Mouse (Mus musculus) lung, embryonic 14.5 days (tissue): Measurements from ENCODE around the gene Gm37240. TPM values are rescaled to one million over a fixed set of nuclear protein-coding genes. Genes with fewer than 3 reads are reported as not detected.

Experiments
- ATAC-seq: fragments of 200-750 bp; cut with Nextera tagmentation; 2 replicates; pipeline ENCODE4 v1.8.0; 2017; ENCODE audit warnings: mild to moderate bottlenecking, moderate TSS enrichment, moderate library complexity; ENCODE audit not compliant: insufficient read depth
- DNase-seq: peaks from one replicate; pipeline ENCODE4 v3.0.0-alpha.2; 2015
- H3K27ac ChIP-seq: fragments of 300-500 bp; sonication (generic); 2 replicates; pipeline ENCODE4 v1.5.1; 2014; ENCODE audit warnings: low read depth, mild to moderate bottlenecking, moderate library complexity
- H3K27me3 ChIP-seq: fragments of 300-500 bp; sonication (generic); 2 replicates; pipeline ENCODE4 v1.6.1; 2014; ENCODE audit warnings: low read length, control low read depth; ENCODE audit not compliant: insufficient read depth
- H3K36me3 ChIP-seq: fragments of 300-500 bp; sonication (generic); 2 replicates; pipeline ENCODE4 v1.6.1; 2014; ENCODE audit warnings: control low read depth; ENCODE audit not compliant: insufficient read depth
- H3K4me1 ChIP-seq: fragments of 300-500 bp; sonication (generic); 2 replicates; pipeline ENCODE4 v1.6.1; 2014; ENCODE audit warnings: antibody characterized with exemption, control low read depth; ENCODE audit not compliant: insufficient read depth
- H3K4me2 ChIP-seq: fragments of 300-500 bp; sonication (generic); 2 replicates; pipeline ENCODE4 v1.6.1; 2014; ENCODE audit warnings: mild to moderate bottlenecking
- H3K4me3 ChIP-seq: fragments of 300-500 bp; sonication (generic); 2 replicates; pipeline ENCODE4 v1.5.1; 2014; ENCODE audit warnings: low read depth, low read length
- H3K9ac ChIP-seq: fragments of 300-500 bp; sonication (generic); 2 replicates; pipeline ENCODE4 v1.6.1; 2014
- H3K9me3 ChIP-seq: fragments of 300-500 bp; sonication (generic); 2 replicates; pipeline ENCODE4 v1.6.1; 2016; ENCODE audit warnings: low read depth, low read length, control low read depth
- CTCF ChIP-seq: IDR thresholded peaks from 2 replicates; pipeline ENCODE4 v1.5.1; 2016; ENCODE audit warnings: antibody characterized with exemption, low read depth
- WGBS: fragments of 180-500 bp; shearing (Covaris S2); extraction: QIAGEN DNeasy Blood & Tissue Kit; methylation state at CpG from one replicate; pipeline ENCODE4 v1.1.7; 2014; 5-methylcytosine and 5-hydroxymethylcytosine counted together
- polyA plus RNA-seq: library from polyadenylated mRNA; unstranded; fragments of >200 nt; fragmentation: Nextera tagmentation; extraction: Ambion mirVana; gene quantifications from 2 replicates; pipeline ENCODE4 v1.2.1, GENCODE M21; 2014

The Gm37240 gene
- polyA plus RNA-seq, 1 experiment from 2014 or later, result 4.5 TPM

- H3K4me2 ChIP-seq, result no peak overlapping the region
- H3K9me3 ChIP-seq, result no peaks in the 10 kb centered on the region
- no peak overlapping the region for H3K4me3 ChIP-seq
- H3K4me1 ChIP-seq, result no peaks in the 10 kb centered on the region
- WGBS, result 82% methylated on average over 5 of the region's 5 CpGs
- no peak for DNase-seq
- H3K27me3 ChIP-seq, result no peaks in the 10 kb centered on the region
- no peak overlapping the region for H3K9ac ChIP-seq
- TF ChIP-seq CTCF, result no peak
- H3K27ac ChIP-seq, result no peak overlapping the region
- no peak for ATAC-seq
- H3K36me3 ChIP-seq, result no peaks in the 10 kb centered on the region
Observed at GRCm38 (mm10) chr3:85812010-85812409, 75.3 kb downstream of the Gm37240 start.

DNA sequence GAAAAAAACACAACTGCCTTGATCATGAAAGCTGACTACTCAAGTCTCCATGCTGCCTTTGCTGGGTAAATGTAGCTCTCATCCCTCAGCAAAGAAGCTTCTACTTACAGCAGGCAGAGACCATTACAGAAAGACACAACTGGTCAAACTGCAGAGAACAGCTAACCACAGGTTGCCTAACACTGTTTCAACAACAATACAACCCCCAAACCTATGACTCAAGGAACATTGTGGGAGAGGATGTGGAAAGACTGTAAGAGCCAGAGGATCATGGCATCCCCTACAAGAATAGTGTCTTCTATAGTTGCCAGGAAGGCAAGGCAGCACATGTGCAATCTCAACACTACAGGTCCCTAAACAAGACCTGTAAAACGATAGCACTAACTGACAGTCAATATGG lies 94.2 kb downstream of the Gm37240 start:
- Histone ChIP-seq H3K9me3 (no peaks in the 10 kb centered on the region), H3K27me3 (no peaks in the 10 kb centered on the region), H3K9ac (no peak overlapping the region), H3K4me1 (no peaks in the 10 kb centered on the region), H3K36me3 (no peaks in the 10 kb centered on the region), H3K4me2 (no peak overlapping the region), H3K27ac (no peak overlapping the region), H3K4me3 (no peak overlapping the region)
- TF ChIP-seq CTCF, result no peak
- ATAC-seq, result no peak
- WGBS, result 19% methylated on average over 1 of the region's 1 CpGs
- DNase-seq, result no peak

DNA sequence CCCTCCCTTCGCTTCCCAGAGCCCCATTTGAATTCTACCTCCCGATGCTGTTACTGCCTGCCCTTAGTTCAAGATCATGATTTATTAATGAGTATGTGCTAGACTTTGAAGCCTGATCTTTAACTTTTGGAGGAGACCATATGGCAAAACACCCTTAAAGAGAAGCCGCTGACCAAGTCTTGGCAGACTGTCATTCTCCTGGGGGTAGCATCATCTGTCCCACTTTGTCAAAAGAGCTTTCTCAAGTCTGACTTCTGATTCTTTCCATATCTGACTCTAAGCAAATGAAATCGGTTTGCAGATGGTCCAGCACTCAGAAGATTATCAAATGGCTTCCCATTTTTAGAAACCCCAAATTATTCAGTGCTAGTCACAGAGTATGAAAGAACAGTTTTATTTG lies 97.6 kb downstream of the Gm37240 start:
- Histone ChIP-seq H3K27ac (no peak overlapping the region), H3K36me3 (no peaks in the 10 kb centered on the region), H3K9me3 (no peaks in the 10 kb centered on the region), H3K9ac (no peak overlapping the region), H3K27me3 (no peaks in the 10 kb centered on the region), H3K4me1 (no peaks in the 10 kb centered on the region), H3K4me2 (no peak overlapping the region), H3K4me3 (no peak overlapping the region)
- no peak for DNase-seq
- TF ChIP-seq CTCF, result no peak
- no peak for ATAC-seq
- 67% methylated on average over 4 of the region's 4 CpGs for WGBS

DNA sequence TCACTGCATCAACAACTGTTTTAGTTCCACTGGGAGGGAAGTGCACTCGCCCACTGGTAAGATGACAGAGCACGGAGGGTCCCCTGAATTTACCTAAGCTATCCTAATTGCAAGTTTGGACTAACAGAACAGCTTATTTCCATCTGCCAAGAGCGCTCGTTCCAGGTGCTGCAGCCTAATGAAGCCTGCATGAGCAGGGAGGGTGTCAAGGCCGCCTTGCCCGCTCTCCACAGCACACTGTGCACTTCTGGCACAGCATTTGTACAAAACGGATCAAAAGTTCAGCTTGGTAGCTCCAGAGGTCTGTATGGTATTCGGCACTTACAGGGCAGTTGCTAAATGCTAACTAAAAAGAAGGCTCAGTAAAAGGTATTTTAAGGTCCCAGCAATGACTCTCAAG lies 100.8 kb downstream of the Gm37240 start:
- no peaks in the 10 kb centered on the region for H3K27me3 ChIP-seq
- no peaks in the 10 kb centered on the region for H3K36me3 ChIP-seq
- DNase-seq, result no peak
- ATAC-seq, result no peak
- no peaks in the 10 kb centered on the region for H3K4me1 ChIP-seq
- H3K9ac ChIP-seq, result no peak overlapping the region
- no peak overlapping the region for H3K4me3 ChIP-seq
- H3K9me3 ChIP-seq, result no peaks in the 10 kb centered on the region
- no peak for TF ChIP-seq CTCF
- no peak overlapping the region for H3K4me2 ChIP-seq
- 82% methylated on average over 8 of the region's 8 CpGs for WGBS
- no peak overlapping the region for H3K27ac ChIP-seq

- ATAC-seq, result no peak
- H3K27ac ChIP-seq, result no peak overlapping the region
- no peaks in the 10 kb centered on the region for H3K27me3 ChIP-seq
- WGBS, result 73% methylated on average over 7 of the region's 7 CpGs
- H3K36me3 ChIP-seq, result no peaks in the 10 kb centered on the region
- no peaks in the 10 kb centered on the region for H3K4me1 ChIP-seq
- H3K4me2 ChIP-seq, result no peak overlapping the region
- H3K9me3 ChIP-seq, result no peaks in the 10 kb centered on the region
- TF ChIP-seq CTCF, result no peak
- no peak for DNase-seq
- H3K9ac ChIP-seq, result no peak overlapping the region
- H3K4me3 ChIP-seq, result no peak overlapping the region
Observed at GRCm38 (mm10) chr3:85780906-85781305, 106.4 kb downstream of the Gm37240 start.

- ATAC-seq, result no peak
- no peaks in the 10 kb centered on the region for H3K27me3 ChIP-seq
- DNase-seq, result no peak
- no peaks in the 10 kb centered on the region for H3K9me3 ChIP-seq
- H3K4me3 ChIP-seq, result no peak overlapping the region
- no peaks in the 10 kb centered on the region for H3K36me3 ChIP-seq
- TF ChIP-seq CTCF, result no peak
- H3K4me2 ChIP-seq, result no peak overlapping the region
- H3K27ac ChIP-seq, result no peak overlapping the region
- 54% methylated on average over 2 of the region's 2 CpGs for WGBS
- no peak overlapping the region for H3K9ac ChIP-seq
- H3K4me1 ChIP-seq, result no peaks in the 10 kb centered on the region
Observed at GRCm38 (mm10) chr3:85780332-85780731, 107.0 kb downstream of the Gm37240 start.

DNA sequence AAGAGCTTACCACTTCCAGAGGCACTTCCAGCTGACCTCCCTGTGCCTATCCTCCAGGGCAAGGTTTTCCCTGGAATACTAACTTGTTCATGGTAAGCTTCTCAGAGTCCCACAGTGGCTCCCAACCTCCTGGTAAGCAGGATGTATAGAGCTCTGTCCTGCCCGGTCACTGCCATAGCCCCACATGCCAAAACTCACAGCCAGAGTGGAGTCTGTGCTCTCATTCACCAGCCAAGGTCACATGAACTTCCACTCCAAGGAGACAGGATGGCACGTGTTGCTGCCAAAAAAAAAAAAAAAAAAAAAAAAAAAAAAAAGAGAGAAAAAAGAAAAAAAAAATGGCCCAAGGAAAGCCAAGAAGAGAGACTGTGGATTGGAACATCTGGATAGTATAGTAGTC lies 109.5 kb downstream of the Gm37240 start:
- no peaks in the 10 kb centered on the region for H3K27me3 ChIP-seq
- ATAC-seq (no peak), DNase-seq (no peak)
- H3K4me3 ChIP-seq, result no peak overlapping the region
- H3K36me3 ChIP-seq, result no peaks in the 10 kb centered on the region
- no peak overlapping the region for H3K4me2 ChIP-seq
- H3K4me1 ChIP-seq, result no peaks in the 10 kb centered on the region
- TF ChIP-seq CTCF, result no peak
- WGBS, result 43% methylated on average over 2 of the region's 2 CpGs
- no peak overlapping the region for H3K9ac ChIP-seq
- H3K9me3 ChIP-seq, result no peaks in the 10 kb centered on the region
- H3K27ac ChIP-seq, result no peak overlapping the region

DNA sequence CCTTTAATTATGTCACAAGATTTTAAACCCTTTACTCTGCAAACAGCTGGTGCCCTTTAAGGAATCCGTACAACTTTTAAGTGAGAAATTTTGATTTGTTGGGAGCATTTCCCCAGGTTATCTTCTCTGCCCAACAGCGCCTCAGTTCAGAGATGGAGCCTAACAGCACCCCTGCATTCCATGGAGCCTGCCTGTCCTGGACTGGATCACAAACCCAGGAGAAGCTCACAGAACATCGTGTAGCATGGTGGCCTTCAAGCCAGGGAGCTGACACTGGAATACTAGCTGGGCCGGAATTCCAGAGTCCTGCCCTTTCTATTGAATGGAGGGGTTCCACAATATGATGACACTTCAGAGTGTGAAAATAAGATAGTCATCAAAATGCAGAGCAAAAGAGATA lies 110.0 kb downstream of the Gm37240 start:
- Histone ChIP-seq H3K27me3 (no peaks in the 10 kb centered on the region), H3K4me1 (no peaks in the 10 kb centered on the region), H3K36me3 (no peaks in the 10 kb centered on the region), H3K9ac (no peak overlapping the region), H3K9me3 (no peaks in the 10 kb centered on the region), H3K27ac (no peak overlapping the region), H3K4me2 (no peak overlapping the region), H3K4me3 (no peak overlapping the region)
- ATAC-seq (no peak), DNase-seq (no peak)
- 77% methylated on average over 4 of the region's 4 CpGs for WGBS
- TF ChIP-seq CTCF, result no peak
